Mouse (Mus musculus) lung, postnatal 14 days (tissue): Measurements from ENCODE around the gene C2cd2.

Source experiments
- DNase-seq: peaks from one replicate; pipeline ENCODE4 v3.0.0; 2021

C2cd2 gene

DNA sequence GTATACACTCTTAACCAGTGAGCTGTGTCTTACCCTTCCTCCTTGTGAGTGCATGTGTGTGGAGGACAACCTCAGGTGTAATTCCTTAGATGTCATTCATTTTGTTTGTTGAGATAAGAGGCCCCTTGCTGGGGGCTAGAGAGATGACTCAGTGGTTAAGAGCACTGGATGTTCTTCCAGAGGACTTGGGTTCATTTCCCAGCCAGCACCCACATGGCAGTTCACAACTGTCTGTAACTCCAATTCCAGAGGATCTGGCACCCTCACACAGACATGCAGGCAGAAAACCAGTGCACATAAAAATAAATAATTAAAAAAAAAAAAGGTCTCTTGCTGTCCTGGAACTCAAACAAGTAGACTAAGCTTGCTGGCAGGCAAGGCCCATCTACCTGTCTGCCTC, 20.6 kb downstream of the C2cd2 start:
- DNase-seq, result no peak

DNA sequence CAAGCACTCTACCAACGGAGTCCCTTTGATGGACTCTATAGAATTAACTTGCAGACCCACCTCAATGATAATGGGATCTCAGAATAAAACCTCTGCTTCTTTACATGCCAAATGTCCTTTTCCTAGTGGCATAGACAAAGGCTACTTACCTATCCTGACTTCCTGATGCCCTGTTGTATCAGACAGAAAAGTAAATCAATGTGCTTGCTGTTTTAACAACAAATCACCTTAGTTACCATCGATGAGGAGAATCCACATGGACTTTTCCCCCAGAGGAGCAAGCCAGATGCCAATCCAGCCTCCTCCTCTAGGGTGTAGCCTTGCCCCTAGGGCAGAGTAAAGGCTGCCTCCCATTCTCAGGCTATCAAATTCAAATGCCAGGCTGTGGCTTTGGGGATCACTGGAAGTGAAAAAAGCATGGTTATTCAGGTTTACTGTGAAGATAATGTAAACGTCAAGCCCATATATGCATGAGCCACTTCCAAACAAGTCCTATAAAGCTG, 21.9 kb downstream of the C2cd2 start:
- DNase-seq, result no peak

DNA sequence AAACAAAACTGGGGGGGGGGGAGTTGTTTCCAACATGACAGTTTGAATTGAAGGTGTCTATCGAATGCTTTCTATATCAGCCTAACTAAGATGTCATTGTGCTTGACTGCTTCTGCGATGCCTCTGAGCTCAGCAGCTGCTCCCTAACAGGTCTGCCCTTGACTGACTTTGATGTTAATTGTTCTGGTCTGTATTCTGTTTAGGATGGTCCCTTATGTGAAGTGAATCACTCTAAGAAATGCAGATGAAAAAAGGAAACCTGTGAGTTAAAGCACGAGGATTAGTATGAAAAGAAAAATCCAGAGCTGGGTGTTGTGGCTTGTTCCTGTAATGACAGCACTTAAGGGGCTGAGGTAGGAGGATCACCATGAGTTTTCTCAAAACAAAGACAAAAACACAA, 26.6 kb downstream of the C2cd2 start:
- no peak for DNase-seq

DNA sequence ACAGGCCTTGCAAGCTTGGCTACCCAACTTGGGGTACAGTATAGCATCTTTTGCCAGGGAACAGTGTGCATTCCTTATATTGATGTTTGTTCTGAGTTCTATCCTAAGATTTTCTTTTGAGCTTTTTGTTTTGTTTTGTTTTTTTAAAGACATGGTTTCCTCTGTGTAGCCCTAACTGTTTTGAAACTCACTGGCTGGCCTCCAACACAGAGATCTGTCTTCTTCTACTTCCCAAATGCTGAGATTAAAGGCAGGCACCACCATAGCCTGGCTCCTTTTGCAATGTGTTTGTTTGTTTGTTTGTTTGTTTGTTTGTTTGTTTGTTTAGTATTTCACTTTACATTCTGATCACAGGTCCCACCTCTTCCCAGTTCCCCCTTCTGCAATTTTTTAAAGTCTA, 32.2 kb downstream of the C2cd2 start:
- DNase-seq, result peak; percentile 34

DNA sequence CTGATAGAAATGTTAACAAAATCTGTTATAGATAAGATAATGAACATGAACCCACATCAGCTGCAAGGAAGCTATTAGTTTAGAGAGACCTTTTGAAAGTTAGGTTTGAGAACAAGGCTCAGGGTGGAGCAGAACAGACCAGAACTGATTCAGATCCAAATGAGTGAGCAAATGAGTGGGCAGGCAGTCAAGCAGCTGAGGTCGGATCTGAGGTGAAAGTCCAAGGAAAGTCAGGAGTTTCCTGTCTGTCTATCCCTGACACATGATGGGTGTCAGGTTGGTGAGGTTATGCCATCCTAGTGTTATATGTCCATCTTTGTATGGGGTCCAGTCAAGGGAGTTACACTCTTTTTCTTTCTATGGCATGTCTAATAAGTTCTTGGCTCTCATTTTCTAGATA, 32.9 kb downstream of the C2cd2 start:
- DNase-seq, result no peak

DNA sequence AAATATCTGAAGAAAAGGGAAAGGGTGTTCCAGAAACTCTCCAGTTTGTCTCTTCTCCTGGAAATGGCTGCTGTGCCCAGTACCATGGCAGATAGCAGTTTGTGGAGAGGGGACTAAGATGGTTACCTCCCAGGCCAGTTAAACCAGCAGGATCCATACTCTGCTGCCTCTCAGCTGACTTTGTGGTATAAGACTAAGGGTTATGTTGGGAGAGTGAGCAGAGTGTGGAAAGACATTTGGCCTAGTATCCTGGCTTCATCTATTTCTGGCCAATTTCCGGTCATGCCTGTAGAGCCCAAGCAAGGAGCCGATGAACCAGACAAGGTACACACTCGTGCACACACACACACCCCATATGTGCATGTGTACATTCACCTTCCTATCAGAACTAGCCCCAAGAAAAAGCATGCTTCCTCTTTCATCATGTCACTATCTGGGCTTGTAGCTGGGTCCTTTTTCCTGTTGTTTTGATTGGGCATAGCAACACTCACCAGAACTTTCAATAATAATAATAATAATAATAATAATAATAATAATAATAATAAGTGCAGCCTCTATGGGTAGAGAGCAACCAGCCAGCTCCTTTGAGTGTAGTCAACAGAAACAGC, 35.0 kb downstream of the C2cd2 start:
- no peak for DNase-seq

DNA sequence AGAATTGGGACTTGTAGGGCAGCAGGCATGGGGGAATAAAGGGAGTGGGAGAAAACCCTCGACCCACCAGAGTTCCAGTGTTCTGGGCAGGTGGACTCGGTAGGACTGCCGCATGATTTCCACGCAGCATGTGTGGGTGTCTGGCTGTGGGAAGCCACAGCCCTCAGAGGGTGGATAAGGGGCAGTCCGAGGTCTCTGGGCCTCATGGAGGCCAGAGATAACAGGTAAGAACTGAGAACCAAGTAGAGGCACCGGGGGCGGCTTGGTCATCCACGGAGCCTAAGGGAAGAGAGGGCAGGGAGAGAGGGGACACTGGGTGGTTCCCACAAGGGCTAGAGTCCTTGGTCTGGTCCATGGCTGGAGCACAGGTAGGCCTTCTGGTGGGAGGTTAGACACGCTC, 36.0 kb downstream of the C2cd2 start:
- no peak for DNase-seq

DNA sequence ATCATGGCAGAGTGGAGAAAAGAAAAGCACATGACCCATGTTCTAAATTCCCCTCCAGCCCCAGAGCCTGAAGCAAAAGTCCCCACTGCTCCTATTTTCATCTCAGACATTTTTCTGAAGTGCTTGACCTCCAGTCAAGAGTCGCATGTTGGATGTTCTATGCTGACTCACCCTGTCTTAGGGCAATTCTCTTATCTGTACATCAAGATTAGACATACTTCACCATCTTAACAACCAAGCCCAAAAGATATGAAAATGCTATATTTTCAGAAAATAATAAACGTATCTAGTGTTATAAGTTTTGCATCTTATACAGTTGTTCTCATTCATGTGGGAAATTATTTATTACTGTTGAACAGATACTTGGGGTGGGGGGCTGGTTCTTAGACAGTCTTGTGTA, 36.6 kb downstream of the C2cd2 start:
- no peak for DNase-seq

DNA sequence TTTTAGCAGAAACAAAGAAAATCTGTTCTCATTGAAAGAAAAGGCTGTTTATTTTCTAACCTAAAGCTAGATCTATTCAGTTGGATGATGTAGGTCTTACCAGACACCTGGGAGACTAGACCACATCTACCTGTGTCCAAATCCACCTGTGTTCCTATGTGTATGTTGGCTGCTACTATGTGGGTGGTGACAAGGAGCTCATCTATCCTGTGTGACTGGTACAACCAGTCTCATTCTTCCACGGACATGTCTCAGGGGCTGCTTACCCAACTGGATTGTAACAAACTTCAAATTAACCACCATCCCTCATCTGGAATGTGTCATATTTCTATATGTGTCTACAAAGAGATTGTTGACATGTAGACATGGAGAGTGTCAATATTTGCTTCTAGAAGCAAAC, 38.7 kb downstream of the C2cd2 start:
- no peak for DNase-seq

DNA sequence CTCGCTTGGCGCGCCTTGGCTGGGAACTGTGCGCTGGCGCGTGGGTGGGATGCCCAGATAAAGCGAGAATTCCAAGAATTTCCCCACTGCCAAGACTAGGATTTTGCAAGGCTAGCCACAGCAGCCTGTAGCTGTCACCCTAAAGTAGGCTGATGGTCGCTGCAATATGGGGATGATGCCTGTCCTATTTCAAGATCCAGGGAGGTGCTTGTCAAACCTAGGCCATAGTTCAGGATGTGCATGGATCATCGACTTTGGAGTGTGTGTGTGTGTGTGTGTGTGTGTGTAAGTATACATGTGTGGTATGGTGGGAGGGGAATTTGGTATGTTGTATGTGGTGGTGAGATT, 39.6 kb downstream of the C2cd2 start:
- DNase-seq, result no peak

DNA sequence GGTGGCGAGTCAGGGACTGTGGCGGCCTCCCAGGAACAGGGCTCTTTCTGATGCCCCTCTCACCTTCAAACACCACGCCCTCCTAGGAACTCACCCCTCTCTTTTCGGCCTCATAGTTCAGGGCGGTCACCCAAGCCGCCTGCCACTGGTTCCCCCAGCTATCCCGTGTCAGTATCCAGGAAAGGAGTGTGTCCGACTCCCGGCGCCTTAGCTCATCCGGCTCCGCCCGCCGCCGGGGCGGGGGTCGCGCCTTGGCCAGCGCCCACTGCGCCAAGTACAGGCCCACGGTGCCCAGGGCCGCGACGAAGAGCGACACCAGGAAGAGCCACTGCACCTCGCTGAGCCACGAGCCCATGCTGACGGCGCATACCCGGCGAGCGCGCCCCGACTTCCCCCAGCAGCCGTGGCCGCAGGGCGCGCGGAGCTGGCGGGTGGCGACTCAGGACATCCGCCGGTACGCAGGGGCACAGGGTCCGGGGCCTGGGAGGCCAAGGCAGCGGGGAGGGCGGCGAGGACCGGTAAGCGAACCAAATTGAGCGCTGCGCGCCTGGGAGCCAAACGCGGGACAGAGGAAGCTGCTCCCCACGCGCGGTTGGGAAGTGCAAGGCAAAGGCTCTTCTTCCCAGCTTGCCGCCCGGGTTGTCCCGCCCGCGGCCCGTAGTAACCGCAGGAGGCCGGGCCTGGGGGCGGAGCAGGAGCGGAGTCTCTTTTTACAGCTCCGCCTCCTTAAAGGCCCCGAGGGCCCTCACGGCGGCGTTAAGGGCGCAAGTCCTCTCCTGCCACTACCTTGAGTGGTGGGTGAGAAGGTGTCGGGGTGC, 40.2 kb downstream of the C2cd2 start:
- DNase-seq, result peak; percentile 87

DNA sequence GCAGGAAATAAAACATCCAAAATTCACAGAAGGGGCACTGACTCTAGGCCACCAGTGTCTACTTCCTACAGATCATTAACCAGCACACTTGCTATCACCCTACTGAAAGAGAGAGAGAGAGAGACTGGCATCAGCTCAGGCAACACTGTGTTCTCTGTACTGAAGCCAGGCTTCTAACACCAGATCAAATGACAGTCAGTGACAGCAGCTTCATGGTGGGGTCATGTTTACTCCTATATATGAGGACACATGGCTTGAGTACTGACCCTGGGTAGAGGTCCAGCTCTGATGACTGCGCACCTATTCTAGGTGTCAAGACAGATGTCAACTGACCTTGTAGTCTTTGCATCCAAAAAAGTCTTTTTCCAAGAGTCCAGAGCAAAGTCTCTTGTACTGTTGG, 41.8 kb downstream of the C2cd2 start:
- no peak for DNase-seq

DNA sequence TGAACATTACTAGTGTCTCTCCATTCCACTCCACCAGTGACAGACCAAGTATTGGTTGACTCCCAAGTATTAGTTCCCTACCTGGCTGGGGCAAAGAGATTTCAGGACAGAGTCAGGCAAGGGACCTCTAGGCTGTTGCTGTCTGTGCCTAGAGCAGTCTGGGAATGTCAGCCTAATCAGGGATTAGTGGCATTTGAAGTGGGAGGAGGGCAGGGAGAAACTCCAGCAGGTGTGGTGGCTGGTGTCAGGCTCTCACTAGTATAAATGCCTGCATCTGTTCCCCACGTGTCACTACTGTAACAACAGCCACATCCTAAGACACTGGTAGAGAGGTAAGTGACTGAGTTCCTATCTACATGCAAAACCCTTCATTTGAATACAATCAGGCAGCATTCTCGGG, 42.6 kb downstream of the C2cd2 start:
- no peak for DNase-seq

DNA sequence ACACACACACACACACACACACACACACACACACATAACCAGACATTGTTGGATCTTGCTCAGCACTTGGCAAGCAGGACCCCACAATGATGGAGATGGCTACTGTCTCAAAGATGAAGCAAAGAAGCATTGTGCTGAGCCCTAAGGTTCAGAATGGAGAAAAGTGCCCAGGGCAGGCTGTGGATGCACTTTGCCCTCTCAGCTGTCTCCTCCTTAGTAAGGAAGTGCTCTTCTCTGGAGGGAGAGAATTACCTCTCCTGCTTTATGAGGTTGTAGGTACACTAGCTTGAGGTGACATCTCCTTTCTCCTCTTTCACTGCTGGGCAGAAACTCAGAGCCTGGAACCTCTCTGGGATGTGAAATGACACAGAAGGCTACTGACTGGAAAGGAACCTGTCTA, 49.5 kb downstream of the C2cd2 start:
- DNase-seq, result no peak

DNA sequence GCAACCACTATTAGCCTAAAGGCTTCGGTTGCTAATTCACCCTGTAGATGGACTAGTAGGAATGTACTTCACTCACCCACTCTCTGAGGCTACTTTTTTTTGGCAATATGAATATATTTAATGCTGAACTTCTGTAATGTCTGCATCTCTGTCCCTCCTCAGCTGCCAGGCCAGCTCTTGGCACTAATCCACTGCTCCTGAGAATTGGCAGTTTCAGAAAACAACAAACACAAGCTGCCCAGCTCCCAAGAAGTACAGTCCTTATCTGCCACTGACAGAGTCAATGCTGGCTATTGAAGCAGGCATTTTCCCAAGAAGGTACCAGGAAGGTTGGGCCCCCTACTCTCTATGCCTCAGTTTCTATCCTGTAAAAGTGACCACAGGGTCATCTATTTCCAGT, 53.0 kb downstream of the C2cd2 start:
- DNase-seq, result no peak

DNA sequence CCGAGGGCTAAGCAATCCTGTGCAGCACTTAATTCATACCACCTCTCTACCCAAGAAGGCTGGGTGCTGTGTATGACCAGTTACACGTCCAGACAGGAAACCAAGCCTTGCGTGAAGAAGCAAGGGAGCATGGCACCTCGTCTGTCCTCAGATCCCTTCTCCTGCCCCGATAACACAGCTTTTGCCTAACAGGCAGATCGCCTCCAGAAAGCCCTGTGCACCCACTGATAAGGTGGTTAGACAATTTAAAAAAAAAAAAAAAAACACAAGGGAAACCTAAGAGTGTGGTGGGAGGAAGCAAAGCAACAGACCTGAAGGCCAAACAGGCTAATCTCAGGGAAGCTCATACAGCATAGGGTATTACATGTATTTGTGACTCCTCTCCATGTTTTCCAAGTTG, 54.9 kb downstream of the C2cd2 start:
- DNase-seq, result no peak

DNA sequence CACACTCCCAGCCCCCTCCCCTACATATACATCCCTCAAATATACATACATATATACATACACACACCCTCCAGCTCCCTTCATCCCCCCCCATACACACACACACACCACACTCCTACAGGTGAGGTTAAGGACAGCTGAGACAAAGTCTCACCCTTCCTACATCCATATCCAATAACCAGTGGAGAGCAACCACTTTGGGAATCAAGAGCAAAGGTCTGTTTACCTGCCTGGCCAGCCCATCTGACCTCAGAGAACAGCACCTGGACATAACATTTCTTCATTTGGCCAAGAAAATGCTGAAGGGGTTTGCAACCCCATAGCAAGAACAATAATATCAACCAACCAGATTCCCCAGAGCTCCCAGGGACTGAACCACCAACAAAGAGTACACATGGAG, 56.1 kb downstream of the C2cd2 start:
- DNase-seq, result no peak

DNA sequence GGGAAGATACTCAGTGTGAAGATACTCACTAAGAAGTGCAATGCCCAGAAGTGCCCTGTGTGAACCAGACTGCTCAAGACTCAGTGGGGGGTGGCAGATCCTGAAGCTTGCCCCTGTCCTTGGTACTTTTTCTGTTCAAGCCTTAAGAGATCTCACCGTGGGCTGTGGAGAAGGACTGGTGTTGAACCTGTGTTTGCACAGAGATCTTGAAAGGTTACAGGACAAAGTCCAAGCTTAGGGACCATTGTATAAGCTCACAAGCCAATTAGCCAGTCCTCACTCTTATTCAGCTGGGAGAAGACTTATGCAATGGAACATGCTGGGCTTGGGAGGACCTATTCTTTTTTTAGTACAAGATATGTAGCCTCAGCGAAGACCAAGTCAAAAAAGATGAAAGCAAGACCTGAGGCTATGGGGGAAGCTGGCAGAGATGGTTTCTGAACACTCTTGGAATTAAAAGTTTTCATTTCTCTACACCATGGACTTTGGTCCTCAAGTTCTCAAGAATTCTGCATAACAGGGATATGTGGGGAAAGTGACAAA, 56.9 kb downstream of the C2cd2 start:
- no peak for DNase-seq

DNA sequence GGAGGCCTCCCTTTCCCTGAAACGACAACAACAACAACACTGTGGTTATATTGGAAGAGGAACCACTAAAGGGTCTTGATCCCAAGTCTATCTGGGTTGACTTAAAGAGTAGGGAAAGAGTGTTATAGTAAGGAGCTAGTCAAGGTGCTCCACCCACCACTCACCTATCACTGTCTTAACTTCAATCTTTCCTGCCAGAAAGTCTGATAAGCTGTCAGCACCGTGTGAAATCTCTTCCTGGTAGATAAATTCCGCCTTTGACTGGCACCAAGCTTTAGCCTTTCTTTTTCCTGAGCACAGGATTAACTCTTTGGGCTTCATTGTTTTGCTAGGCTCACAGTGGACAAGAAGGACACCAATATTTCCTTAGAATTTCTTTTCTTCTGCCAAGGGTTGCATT, 58.4 kb downstream of the C2cd2 start:
- no peak for DNase-seq

DNA sequence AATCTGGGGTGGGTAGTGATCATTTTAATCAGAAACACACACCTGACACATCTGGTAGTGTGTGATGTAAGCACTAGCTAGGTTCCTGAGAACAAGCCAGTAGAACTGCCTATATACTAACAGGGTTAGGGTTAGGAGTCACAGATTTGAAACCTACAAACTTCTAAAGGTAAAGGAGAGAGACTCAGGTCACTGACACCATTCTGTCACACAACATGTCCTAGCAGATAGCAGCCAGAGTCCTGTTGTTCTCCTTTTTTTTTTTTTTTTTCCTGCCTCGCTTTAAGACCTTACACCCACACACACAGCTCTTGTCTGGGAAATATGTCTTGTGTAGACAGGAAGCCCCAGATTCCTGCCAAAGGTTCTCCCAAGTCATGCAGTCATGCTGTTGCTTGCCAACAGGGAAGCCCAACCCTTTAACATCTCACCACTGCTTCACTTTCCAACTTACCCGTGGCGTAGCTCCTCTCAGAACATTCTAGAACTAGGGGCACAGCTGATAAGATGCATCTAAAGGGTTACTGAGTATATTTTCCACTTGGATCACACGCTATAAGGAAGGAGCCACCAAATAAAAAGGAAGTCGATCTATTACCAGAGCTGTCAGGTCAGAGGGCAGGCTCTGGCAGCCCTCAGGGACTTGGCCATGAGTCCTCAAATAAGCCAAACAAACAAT, 64.9 kb downstream of the C2cd2 start:
- peak; percentile 57 for DNase-seq

DNA sequence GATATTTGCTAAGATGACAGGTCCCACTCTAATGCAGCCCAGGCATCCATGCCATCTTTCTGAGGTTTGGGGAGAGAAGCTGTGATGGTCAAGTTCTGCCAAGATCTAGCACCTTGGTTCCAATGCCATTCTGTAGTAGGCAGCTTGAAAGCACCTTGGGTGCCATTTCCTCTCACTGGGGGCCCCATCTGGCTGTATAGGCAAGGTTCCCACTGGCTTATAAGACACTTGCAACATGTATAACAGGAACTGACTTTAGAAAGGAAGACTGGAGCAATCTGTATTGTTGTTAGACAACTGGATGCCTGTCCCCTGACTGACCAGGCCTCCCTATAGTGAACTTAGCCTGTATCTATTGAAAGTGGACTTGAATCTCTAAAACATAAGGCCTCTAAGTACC, 74.6 kb downstream of the C2cd2 start:
- DNase-seq, result no peak

DNA sequence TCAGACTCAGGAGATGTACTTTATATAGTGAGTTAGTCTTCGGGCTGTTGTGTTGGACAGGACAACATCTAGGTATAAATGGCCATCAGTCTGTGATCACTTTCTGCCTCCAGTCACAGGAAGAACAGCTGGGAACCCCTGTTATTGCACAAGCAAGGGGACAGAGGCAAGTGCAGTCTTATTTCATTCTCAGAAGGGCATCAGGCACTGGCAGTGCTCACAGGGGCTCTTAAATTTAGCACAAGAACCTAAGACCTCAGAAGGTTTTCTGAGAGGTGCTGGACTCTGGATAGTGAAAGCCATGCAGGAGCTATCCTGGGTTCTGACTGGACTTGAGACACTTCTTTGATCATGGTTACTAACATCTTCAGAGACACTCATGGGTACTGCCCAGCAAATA, 78.7 kb downstream of the C2cd2 start:
- DNase-seq, result no peak

DNA sequence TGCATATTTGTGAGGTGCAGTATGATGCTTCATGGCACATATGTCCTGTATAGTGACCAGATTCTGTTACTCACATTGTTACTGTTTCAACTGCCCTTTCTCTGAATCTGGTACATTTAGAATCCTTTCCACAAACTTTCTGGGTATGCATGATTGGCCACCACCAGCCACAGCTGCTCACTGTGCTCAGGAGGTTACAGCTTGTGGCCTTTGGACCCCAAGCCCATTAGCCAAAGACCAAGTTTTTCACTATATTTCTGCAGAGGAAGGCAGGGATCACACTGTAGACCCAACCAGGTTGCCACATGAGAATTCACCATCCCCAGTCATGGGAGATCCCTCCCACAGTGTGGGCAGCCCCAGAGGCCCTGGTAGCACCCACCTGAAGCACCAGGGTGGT, 79.5 kb downstream of the C2cd2 start:
- DNase-seq, result no peak

DNA sequence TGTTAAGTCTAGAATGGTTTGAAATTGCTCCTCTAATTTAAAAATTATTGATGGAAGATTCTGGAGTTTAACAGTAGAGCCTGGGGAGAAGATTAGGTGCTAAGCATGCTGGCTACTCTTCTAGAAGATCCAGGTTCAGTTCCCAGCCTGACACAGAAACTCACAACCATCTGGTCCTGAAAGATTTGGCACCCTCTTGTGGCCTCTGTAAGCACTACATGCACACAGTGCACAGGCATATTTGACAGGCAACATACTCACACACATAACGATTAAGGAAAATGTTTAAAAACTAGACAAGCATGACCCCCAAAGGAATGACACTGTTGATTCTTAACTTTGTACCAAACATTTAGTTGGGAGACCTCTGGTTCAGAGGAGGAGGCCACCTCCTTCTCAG, 83.3 kb downstream of the C2cd2 start:
- peak; percentile 65 for DNase-seq
